Mouse (Mus musculus): ENCODE measurements around the gene Apc2. TPM values are rescaled to one million over a fixed set of nuclear protein-coding genes. Genes with fewer than 3 reads are reported as not detected.

Gene Apc2
- total and polyA plus RNA-seq, 3 experiments, result 0.07 to 0.13 TPM; not detected in 1

DNA sequence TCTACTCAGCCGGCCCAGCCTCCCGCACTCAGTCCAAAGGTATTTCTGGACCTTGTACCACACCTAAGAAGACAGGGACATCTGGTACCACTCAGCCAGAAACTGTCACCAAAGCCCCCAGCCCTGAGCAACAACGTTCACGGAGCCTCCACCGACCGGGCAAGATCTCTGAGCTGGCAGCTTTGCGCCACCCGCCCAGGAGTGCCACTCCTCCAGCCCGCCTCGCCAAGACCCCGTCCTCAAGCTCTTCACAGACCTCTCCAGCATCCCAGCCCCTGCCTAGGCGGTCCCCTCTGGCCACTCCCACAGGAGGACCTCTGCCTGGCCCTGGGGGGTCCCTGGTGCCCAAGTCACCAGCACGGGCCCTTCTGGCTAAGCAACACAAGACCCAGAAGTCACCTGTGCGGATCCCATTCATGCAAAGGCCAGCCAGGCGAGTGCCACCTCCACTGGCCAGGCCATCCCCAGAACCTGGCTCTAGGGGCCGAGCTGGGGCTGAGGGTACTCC lies 18.8 kb downstream of the Apc2 start:
- in situ Hi-C loops (cut with MboI; ENCODE audit: low pct_ligation_motif_present, low pct_unique_long_range_greater_than_20kb, low sequenced_read_pairs) (no loop called here), dilution Hi-C loops (cut with MboI; ENCODE audit: extremely low pct_ligation_motif_present, extremely low pct_unique_long_range_greater_than_20kb, low sequenced_read_pairs) (no loop called here)
- Histone ChIP-seq H3K4me3 (replicated peaks in 1 of 3; ENCODE audit: low read depth in 2 of 3, low read length in 2 of 3, poor library complexity in 1 of 3) (no peak overlapping the region), H3K9ac (ENCODE audit: insufficient read depth, low read depth) (no peak overlapping the region), H3K36me3 (replicated peaks in 1 of 2; ENCODE audit: control insufficient read depth in 1 of 2, insufficient read depth in 1 of 2, low read length in 1 of 2) (peaks cover 20 to 46% of the 10 kb centered on the region in 2 experiments), H3K27me3 (replicated peaks) (peaks cover 4% of the 10 kb centered on the region), H3K27ac (ENCODE audit: insufficient read depth, low read depth) (no peak overlapping the region), H3K4me1 (ENCODE audit: control insufficient read depth in 1 of 2, insufficient read depth in 2 of 2) (peaks cover 18 to 31% of the 10 kb centered on the region in 2 experiments), H3K4me2 (ENCODE audit: insufficient read depth, low read depth, poor library complexity, severe bottlenecking) (no peak overlapping the region), H3K9me3 (replicated peaks; ENCODE audit: low read length) (no peaks in the 10 kb centered on the region), H3K79me2 (replicated peaks; ENCODE audit: control insufficient read depth, extremely low read depth, insufficient read depth, poor library complexity, severe bottlenecking) (peaks cover 6% of the 10 kb centered on the region)
- DNase-seq (ENCODE audit: extremely low read depth), result no peak
- TF ChIP-seq MAZ (IDR thresholded peaks at IDR 0.05; ENCODE audit: low read depth, low read length), result no peak
- TF ChIP-seq SIN3A (IDR thresholded peaks at IDR 0.05; ENCODE audit: low read length), result no peak
- no peak for TF ChIP-seq TBP (conservative IDR thresholded peaks at IDR 0.05; ENCODE audit: low read depth, low read length)
- TF ChIP-seq KAT2A (IDR thresholded peaks at IDR 0.05; ENCODE audit: insufficient replicate concordance, low read length), result no peak
- no peak for TF ChIP-seq MEF2A (IDR thresholded peaks at IDR 0.05; ENCODE audit: borderline replicate concordance, low read depth, low read length)
- TF ChIP-seq ZKSCAN1 (IDR thresholded peaks at IDR 0.05; ENCODE audit: borderline replicate concordance, low read depth, low read length), result no peak
- no peak for TF ChIP-seq MXI1 (IDR thresholded peaks at IDR 0.05; ENCODE audit: low read depth, low read length)
- TF ChIP-seq MAX (IDR thresholded peaks at IDR 0.05; ENCODE audit: low read length), result no peak
- TF ChIP-seq ELF1 (IDR thresholded peaks at IDR 0.05; ENCODE audit: low read depth, low read length), result no peak
- TF ChIP-seq ZC3H11A (IDR thresholded peaks at IDR 0.05; ENCODE audit: low read depth, low read length), result no peak
- TF ChIP-seq TCF12 (IDR thresholded peaks at IDR 0.05; ENCODE audit: low read depth, low read length), result no peak
- no peak for TF ChIP-seq BHLHE40 (IDR thresholded peaks at IDR 0.05; ENCODE audit: low read depth, low read length)
- no peak for TF ChIP-seq IRF4 (IDR thresholded peaks at IDR 0.05; ENCODE audit: low read depth, low read length)
- no peak for TF ChIP-seq RAD21 (IDR thresholded peaks at IDR 0.05; ENCODE audit: low read depth, low read length)

DNA sequence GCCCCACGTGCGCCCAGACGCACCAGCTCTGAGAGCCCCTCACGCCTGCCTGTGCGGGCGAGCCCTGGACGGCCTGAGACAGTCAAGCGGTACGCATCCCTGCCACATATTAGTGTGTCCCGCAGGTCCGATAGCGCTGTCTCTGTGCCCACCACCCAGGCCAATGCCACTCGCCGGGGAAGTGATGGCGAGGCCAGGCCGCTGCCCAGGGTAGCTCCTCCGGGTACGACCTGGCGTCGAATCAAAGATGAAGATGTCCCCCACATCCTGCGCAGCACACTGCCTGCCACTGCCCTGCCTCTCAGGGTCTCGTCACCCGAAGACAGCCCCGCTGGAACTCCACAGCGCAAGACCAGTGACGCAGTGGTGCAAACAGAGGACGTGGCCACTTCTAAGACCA lies 19.5 kb downstream of the Apc2 start:
- H3K27me3 ChIP-seq (replicated peaks), result peaks cover 4% of the 10 kb centered on the region
- H3K4me2 ChIP-seq (ENCODE audit: insufficient read depth, low read depth, poor library complexity, severe bottlenecking), result no peak overlapping the region
- peaks cover 13% of the 10 kb centered on the region for H3K79me2 ChIP-seq (replicated peaks; ENCODE audit: control insufficient read depth, extremely low read depth, insufficient read depth, poor library complexity, severe bottlenecking)
- H3K36me3 ChIP-seq (replicated peaks in 1 of 2; ENCODE audit: control insufficient read depth in 1 of 2, insufficient read depth in 1 of 2, low read length in 1 of 2), result peaks cover 20 to 46% of the 10 kb centered on the region in 2 experiments
- H3K9ac ChIP-seq (ENCODE audit: insufficient read depth, low read depth), result no peak overlapping the region
- peaks cover 19 to 32% of the 10 kb centered on the region in 2 experiments for H3K4me1 ChIP-seq (ENCODE audit: control insufficient read depth in 1 of 2, insufficient read depth in 2 of 2)
- no peak for DNase-seq (ENCODE audit: extremely low read depth)
- in situ Hi-C loops (cut with MboI; ENCODE audit: low pct_ligation_motif_present, low pct_unique_long_range_greater_than_20kb, low sequenced_read_pairs) (no loop called here), dilution Hi-C loops (cut with MboI; ENCODE audit: extremely low pct_ligation_motif_present, extremely low pct_unique_long_range_greater_than_20kb, low sequenced_read_pairs) (no loop called here)
- H3K9me3 ChIP-seq (replicated peaks; ENCODE audit: low read length), result no peaks in the 10 kb centered on the region
- no peak overlapping the region for H3K4me3 ChIP-seq (replicated peaks in 1 of 3; ENCODE audit: low read depth in 2 of 3, low read length in 2 of 3, poor library complexity in 1 of 3)
- H3K27ac ChIP-seq (ENCODE audit: insufficient read depth, low read depth), result no peak overlapping the region
- TF ChIP-seq MAZ (IDR thresholded peaks at IDR 0.05; ENCODE audit: low read depth, low read length) (no peak), SMC3 (IDR thresholded peaks at IDR 0.05; ENCODE audit: low read depth, low read length) (no peak), CTCF (conservative IDR thresholded peaks at IDR 0.05 in 1 of 2, IDR thresholded peaks at IDR 0.05 in 1 of 2; ENCODE audit: low read depth in 2 of 2, low read length in 2 of 2) (no peak), POLR2AphosphoS2 (IDR thresholded peaks at IDR 0.05; ENCODE audit: low read depth, low read length) (no peak), RAD21 (IDR thresholded peaks at IDR 0.05; ENCODE audit: low read depth, low read length) (no peak), RCOR1 (conservative IDR thresholded peaks at IDR 0.05; ENCODE audit: low read depth, low read length) (no peak), ELF1 (IDR thresholded peaks at IDR 0.05; ENCODE audit: low read depth, low read length) (no peak), E2F4 (IDR thresholded peaks at IDR 0.05; ENCODE audit: insufficient replicate concordance, low read depth, low read length) (no peak), IRF4 (IDR thresholded peaks at IDR 0.05; ENCODE audit: low read depth, low read length) (no peak)
